Mouse (Mus musculus) neutrophil, adult 65 days (primary cell): ENCODE results near the gene Pop7. TPM values are rescaled to one million over a fixed set of nuclear protein-coding genes. Genes with fewer than 3 reads are reported as not detected.

Experiments used
- total RNA-seq: library from RNA; stranded (reverse); gene quantifications from 2 replicates; pipeline ENCODE4 v1.2.4, GENCODE M21; 2023

Gene Pop7
- total RNA-seq, result 13.0 and 17.8 TPM in 2 replicates

DNA sequence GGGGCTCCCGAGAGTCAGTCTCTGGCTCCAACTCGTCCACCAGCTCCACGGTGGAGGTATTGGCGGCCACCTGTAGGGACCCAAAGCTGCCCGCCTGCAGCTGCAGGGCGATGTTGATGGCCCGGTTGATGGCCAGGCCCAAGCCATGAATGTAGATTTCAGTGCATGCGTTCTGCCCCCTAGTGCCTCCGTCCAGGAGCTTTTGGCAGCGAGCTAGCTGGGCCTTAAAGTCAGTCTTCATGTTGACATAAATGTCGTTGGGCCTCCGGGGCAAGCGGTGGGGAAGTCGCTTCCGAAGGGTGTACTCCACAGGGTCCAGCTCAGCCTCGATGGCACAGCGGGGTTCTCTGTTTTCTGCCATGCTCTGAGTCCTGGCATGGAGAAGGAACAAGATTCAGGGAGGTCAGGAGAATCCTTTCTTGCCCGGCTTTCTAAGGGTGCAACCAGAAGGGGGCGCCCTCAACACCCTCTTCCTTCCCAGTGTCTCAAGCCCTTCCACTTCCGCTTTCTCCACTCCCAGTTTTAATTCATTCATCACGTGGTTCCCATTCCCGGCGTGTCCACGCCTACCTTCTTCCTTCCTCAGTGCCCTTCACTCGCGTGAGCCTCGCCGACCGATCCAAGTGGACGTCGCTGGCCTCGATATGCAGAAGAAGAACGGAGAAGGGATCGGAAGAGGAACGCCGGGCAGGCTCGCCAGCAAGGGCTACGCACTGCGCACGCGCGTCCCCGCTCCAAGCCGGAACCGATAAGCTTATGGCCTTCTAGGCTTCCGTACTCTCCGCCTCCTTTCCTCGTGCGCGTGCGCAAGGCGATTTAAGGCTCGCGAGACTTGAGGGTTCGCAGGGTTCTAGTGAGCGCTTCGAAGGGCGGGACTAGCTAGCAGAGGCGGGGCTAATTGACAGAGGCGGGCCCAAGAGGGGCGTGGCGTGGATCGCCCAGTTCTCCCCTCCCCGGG lies at the start of gene Pop7:
Pop7 (minus strand) TSS at position 810 of the 958 bp plus-strand sequence.

DNA sequence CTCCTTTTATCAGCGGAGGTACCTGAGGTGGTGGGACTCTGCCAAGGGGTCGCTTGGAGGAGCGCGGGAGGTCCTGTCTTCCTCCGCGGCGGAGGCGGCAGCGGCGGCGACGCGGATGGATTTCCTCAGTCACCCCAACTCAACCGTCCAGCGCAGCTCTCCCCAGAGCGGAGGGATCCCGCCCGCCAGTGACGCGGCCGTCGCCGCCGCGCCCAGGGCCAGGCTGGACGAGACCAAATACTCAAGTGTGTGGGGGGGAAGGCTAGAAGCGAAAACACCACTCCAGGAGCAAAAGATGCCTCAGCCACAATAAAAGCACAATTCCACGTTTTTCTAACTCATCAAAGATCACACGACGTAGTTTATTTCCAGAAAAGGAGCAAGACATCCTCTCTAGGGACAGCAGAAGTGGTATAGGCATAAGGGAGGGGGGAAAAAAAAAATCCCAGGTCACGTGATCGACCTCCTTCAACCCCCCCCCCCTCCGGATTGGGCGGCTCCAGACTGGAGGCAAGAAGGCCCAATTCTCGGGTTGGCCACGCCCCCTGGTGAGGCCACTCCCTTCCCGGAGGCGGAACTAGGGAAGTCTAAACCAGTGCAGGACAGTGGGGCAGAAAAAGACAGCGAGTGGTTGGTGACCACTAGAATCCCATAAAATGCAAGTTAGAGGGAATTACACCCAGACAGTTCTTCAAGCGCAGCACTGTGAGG lies 31.0 kb upstream of the Pop7 start, which contains the start of the genes Epo and Gnb2:
Epo (minus strand) TSS at position 126 of the 711 bp plus-strand sequence.
Gnb2 (minus strand) TSS at position 394 of the 711 bp plus-strand sequence.

DNA sequence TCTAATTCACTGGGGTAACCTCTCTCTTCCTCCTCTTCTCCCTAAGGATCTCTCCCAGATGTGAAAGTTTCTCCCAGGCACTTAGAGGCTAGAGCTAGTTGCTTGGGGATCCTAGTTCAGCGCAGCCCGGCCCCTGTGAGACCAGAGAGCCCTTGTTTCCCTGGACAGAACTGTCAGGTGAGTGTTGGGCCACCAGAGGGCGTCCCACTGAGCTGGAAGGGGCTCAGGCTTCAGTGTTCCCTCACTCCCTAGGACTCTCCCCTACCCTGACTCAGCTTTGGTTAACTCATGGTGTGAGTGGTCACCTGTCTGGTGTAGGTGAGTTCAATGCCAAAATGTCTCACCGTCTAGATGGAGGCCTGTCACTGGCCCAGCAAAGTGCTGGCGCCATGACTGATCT lies 16.1 kb upstream of the Pop7 start, which contains the start of gene Gigyf1:
Gigyf1 (plus strand) TSS at position 113 of the 400 bp plus-strand sequence.

DNA sequence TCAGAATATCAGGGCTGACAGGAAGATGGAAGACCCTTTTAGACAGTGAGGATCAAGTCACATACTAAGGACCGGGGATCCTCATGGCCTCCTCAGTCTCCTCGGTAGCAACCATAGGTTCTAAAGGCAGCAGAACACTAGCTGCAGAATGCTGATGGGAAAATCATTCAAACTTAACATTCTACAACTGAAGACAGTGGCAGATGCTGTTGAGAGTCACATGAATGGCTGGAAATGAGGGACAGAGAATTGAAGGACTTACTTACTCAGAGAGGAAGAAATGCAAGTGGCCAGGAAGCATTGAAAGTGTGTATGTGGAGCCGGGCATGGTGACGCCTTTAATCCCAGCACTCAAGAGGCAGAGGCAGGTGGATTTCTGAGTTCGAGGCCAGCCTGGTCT lies 25.4 kb downstream of the Pop7 start, which contains the start of gene Zan:
Zan (minus strand) TSS at position 101 of the 400 bp plus-strand sequence.

Other genes with a start within 250 kb of the Pop7 start
- 1.6 and 1.7 TPM in 2 replicates for gene Ache, start 215.0 kb downstream of the Pop7 start, total RNA-seq
- gene Ufsp1, start 207.9 kb downstream of the Pop7 start, total RNA-seq, result 1.2 and 2.1 TPM in 2 replicates
- 182 and 213 TPM in 2 replicates for gene Srrt, start 194.8 kb downstream of the Pop7 start, total RNA-seq
- gene Trip6, start 188.1 kb downstream of the Pop7 start, total RNA-seq, result 4.7 and 6.4 TPM in 2 replicates
- gene Slc12a9, start 168.9 kb downstream of the Pop7 start, total RNA-seq, result 28.8 and 38.1 TPM in 2 replicates
- not detected in 2 replicates for gene Ephb4, start 152.4 kb downstream of the Pop7 start, total RNA-seq
- 0.06 TPM in 1 of 2 replicates, not detected in the other for gene Zan, start 25.5 kb downstream of the Pop7 start, total RNA-seq
- 46.2 and 60.4 TPM in 2 replicates for gene Gigyf1, start 16.0 kb upstream of the Pop7 start, total RNA-seq
- gene Epo, start 30.7 kb upstream of the Pop7 start, total RNA-seq, result not detected in 2 replicates
- 956 and 1,045 TPM in 2 replicates for gene Gnb2, start 31.0 kb upstream of the Pop7 start, total RNA-seq
- not detected in 2 replicates for gene Actl6b, start 51.0 kb upstream of the Pop7 start, total RNA-seq
- gene Tfr2, start 67.3 kb upstream of the Pop7 start, total RNA-seq, result 0.76 and 1.7 TPM in 2 replicates
- 41.8 and 42.3 TPM in 2 replicates for gene Mospd3, start 98.5 kb upstream of the Pop7 start, total RNA-seq
- 0.61 and 2.0 TPM in 2 replicates for gene Pcolce, start 111.3 kb upstream of the Pop7 start, total RNA-seq
- gene Fbxo24, start 126.5 kb upstream of the Pop7 start, total RNA-seq, result 0.36 TPM in 1 of 2 replicates, not detected in the other
- 235 and 280 TPM in 2 replicates for gene Lrch4, start 126.6 kb upstream of the Pop7 start, total RNA-seq
- 37.6 and 52.5 TPM in 2 replicates for gene Gm20605, start 126.7 kb upstream of the Pop7 start, total RNA-seq
- 51.2 and 70.0 TPM in 2 replicates for gene Sap25, start 138.8 kb upstream of the Pop7 start, total RNA-seq
- gene Irs3, start 143.2 kb upstream of the Pop7 start, total RNA-seq, result not detected in 2 replicates
- 16.4 and 17.0 TPM in 2 replicates for gene Agfg2, start 182.2 kb upstream of the Pop7 start, total RNA-seq
- gene Nyap1, start 239.1 kb upstream of the Pop7 start, total RNA-seq, result 0.50 and 0.54 TPM in 2 replicates
- 272 and 329 TPM in 2 replicates for gene Tsc22d4, start 243.2 kb upstream of the Pop7 start, total RNA-seq